Mouse (Mus musculus) B cell, adult 67 days (primary cell): ENCODE data around the gene Efhd1. TPM values are rescaled to one million over a fixed set of nuclear protein-coding genes. Genes with fewer than 3 reads are reported as not detected.

Experiments
- total RNA-seq, 2 experiments: library from RNA; stranded (reverse); gene quantifications; 4 replicates each; pipeline ENCODE4 v1.2.4; 2023

The Efhd1 gene
- not detected for total RNA-seq

GRCm38 (mm10) chr1:87264134-87265006 is at the start of gene Efhd1:
TSS of gene Efhd1 (plus strand) at chr1:87264363.

GRCm38 (mm10) chr1:87326742-87327163 is 62.6 kb downstream of the Efhd1 start, which contains the start of gene Gigyf2:
TSS of gene Gigyf2 (plus strand) at chr1:87326998.

Other genes with a start within 250 kb of the Efhd1 start
- gene Alppl2, start 174.4 kb upstream of the Efhd1 start, total RNA-seq, result not detected
- gene Alpi, start 162.8 kb upstream of the Efhd1 start, total RNA-seq, result not detected
- gene Akp3, start 139.4 kb upstream of the Efhd1 start, total RNA-seq, result not detected
- gene Ecel1, start 107.8 kb upstream of the Efhd1 start, total RNA-seq, result not detected
- gene Prss56, start 81.0 kb upstream of the Efhd1 start, total RNA-seq, result not detected
- not detected for gene Chrnd, start 73.8 kb upstream of the Efhd1 start, total RNA-seq
- not detected for gene Chrng, start 59.7 kb upstream of the Efhd1 start, total RNA-seq
- 100 to 1,000 TPM; 100 to 104 TPM for gene Eif4e2, start 50.4 kb upstream of the Efhd1 start, total RNA-seq
- 100 to 1,000 TPM; 137 to 143 TPM for gene Gigyf2, start 62.6 kb downstream of the Efhd1 start, total RNA-seq
- gene Kcnj13, start 130.4 kb downstream of the Efhd1 start, total RNA-seq, result not detected
- gene Snorc, start 205.9 kb downstream of the Efhd1 start, total RNA-seq, result not detected
- not detected for gene Neu2, start 245.5 kb downstream of the Efhd1 start, total RNA-seq